Mouse (Mus musculus) right cerebral cortex, postnatal 25 days (tissue): ENCODE data around the gene Kctd2.
"Not testable (repeated sequence)": the region's sequence is repeated elsewhere in the genome, so short reads cannot be mapped to it uniquely, and the experiment has no call there.

Experiments
- DNase-seq: peaks from one replicate; pipeline ENCODE4 v3.0.0; 2022

Gene Kctd2

GRCm38 (mm10) chr11:115476630-115477029 lies 56.7 kb downstream of the Kctd2 start:
- DNase-seq: not testable (repeated sequence)

GRCm38 (mm10) chr11:115477388-115477787 lies 57.5 kb downstream of the Kctd2 start:
- DNase-seq: not testable (repeated sequence)

GRCm38 (mm10) chr11:115478296-115478938 lies 58.5 kb downstream of the Kctd2 start:
- no peak for DNase-seq
